Mouse (Mus musculus): ENCODE measurements around the gene Tst. TPM values are rescaled to one million over a fixed set of nuclear protein-coding genes. Genes with fewer than 3 reads are reported as not detected.

Tst gene
- polyA plus RNA-seq, 1 experiment from 2014 or later, result 51.9 TPM

- no peak for TF ChIP-seq CTCF (IDR thresholded peaks at IDR 0.05; ENCODE audit: low read depth)
- no peak for ATAC-seq (ENCODE audit: insufficient read depth)
- H3K4me2 ChIP-seq, result peak overlapping the region; percentile 93
- no peaks in the 10 kb centered on the region for H3K36me3 ChIP-seq (ENCODE audit: insufficient read depth)
- peak overlapping the region; percentile 59 for H3K9ac ChIP-seq
- 49% methylated on average over 11 of the region's 11 CpGs for WGBS
- peaks cover 16% of the 10 kb centered on the region for H3K27me3 ChIP-seq (ENCODE audit: insufficient read depth, low read length)
- no peaks in the 10 kb centered on the region for H3K9me3 ChIP-seq (ENCODE audit: low read depth, low read length)
- H3K27ac ChIP-seq (ENCODE audit: low read depth), result peak overlapping the region; percentile 98
- peak overlapping the region; percentile 48 for H3K4me3 ChIP-seq (ENCODE audit: low read depth, low read length)
- peaks cover 39% of the 10 kb centered on the region for H3K4me1 ChIP-seq (ENCODE audit: insufficient read depth)
- peak; percentile 4 for DNase-seq
Measured at GRCm38 (mm10) chr15:78405098-78405497, 609 bp downstream of the Tst start.

- Histone ChIP-seq H3K9ac (0 out of 2 replicates have a peak overlapping the region, but pooled peaks have one; percentile 30), H3K9me3 (ENCODE audit: low read depth, low read length) (no peaks in the 10 kb centered on the region), H3K27me3 (ENCODE audit: insufficient read depth, low read length) (peaks cover 4% of the 10 kb centered on the region), H3K4me1 (ENCODE audit: insufficient read depth) (peaks cover 33% of the 10 kb centered on the region), H3K36me3 (ENCODE audit: insufficient read depth) (0 out of 2 replicates have a peak, but pooled peaks cover 2% of the 10 kb centered on the region), H3K4me3 (ENCODE audit: low read depth, low read length) (no peak overlapping the region), H3K4me2 (peak overlapping the region; percentile 93), H3K27ac (ENCODE audit: low read depth) (peak overlapping the region; percentile 90)
- WGBS, result 29% methylated on average over 1 of the region's 1 CpGs
- ATAC-seq (ENCODE audit: insufficient read depth) (no peak), DNase-seq (peak; percentile 79)
- TF ChIP-seq CTCF (IDR thresholded peaks at IDR 0.05; ENCODE audit: low read depth), result no peak
Measured at GRCm38 (mm10) chr15:78403896-78404295, 1.8 kb downstream of the Tst start.

- no peak for TF ChIP-seq CTCF (IDR thresholded peaks at IDR 0.05; ENCODE audit: low read depth)
- H3K4me2 ChIP-seq, result peak overlapping the region; percentile 93
- DNase-seq, result peak; percentile 39
- no peaks in the 10 kb centered on the region for H3K9me3 ChIP-seq (ENCODE audit: low read depth, low read length)
- 32% methylated on average over 3 of the region's 3 CpGs for WGBS
- peaks cover 33% of the 10 kb centered on the region for H3K4me1 ChIP-seq (ENCODE audit: insufficient read depth)
- H3K9ac ChIP-seq, result peak overlapping the region; percentile 30; the same call in 1 of the 2 replicates
- H3K27me3 ChIP-seq (ENCODE audit: insufficient read depth, low read length), result no peaks in the 10 kb centered on the region
- H3K27ac ChIP-seq (ENCODE audit: low read depth), result peak overlapping the region; percentile 90
- H3K4me3 ChIP-seq (ENCODE audit: low read depth, low read length), result no peak overlapping the region
- no peak for ATAC-seq (ENCODE audit: insufficient read depth)
- H3K36me3 ChIP-seq (ENCODE audit: insufficient read depth), result 0 out of 2 replicates have a peak, but pooled peaks cover 3% of the 10 kb centered on the region
Measured at GRCm38 (mm10) chr15:78403301-78403741, 2.4 kb downstream of the Tst start.

GRCm38 (mm10) chr15:78402423-78402822 lies 3.3 kb downstream of the Tst start:
- Histone ChIP-seq H3K4me3 (ENCODE audit: low read depth, low read length) (no peak overlapping the region), H3K9me3 (ENCODE audit: low read depth, low read length) (no peaks in the 10 kb centered on the region), H3K4me2 (peak overlapping the region; percentile 93), H3K4me1 (ENCODE audit: insufficient read depth) (peaks cover 33% of the 10 kb centered on the region), H3K9ac (no peak overlapping the region; the same call in 1 of the 2 replicates), H3K27me3 (ENCODE audit: insufficient read depth, low read length) (no peaks in the 10 kb centered on the region), H3K27ac (ENCODE audit: low read depth) (peak overlapping the region; percentile 90), H3K36me3 (ENCODE audit: insufficient read depth) (0 out of 2 replicates have a peak, but pooled peaks cover 3% of the 10 kb centered on the region)
- WGBS, result 57% methylated on average over 7 of the region's 7 CpGs
- TF ChIP-seq CTCF (IDR thresholded peaks at IDR 0.05; ENCODE audit: low read depth), result no peak
- ATAC-seq (ENCODE audit: insufficient read depth), result no peak
- DNase-seq, result peak; percentile 71

GRCm38 (mm10) chr15:78401921-78402320 lies 3.8 kb downstream of the Tst start:
- no peaks in the 10 kb centered on the region for H3K27me3 ChIP-seq (ENCODE audit: insufficient read depth, low read length)
- peak overlapping the region; percentile 90 for H3K27ac ChIP-seq (ENCODE audit: low read depth)
- H3K9me3 ChIP-seq (ENCODE audit: low read depth, low read length), result no peaks in the 10 kb centered on the region
- H3K36me3 ChIP-seq (ENCODE audit: insufficient read depth), result 0 out of 2 replicates have a peak, but pooled peaks cover 3% of the 10 kb centered on the region
- no peak overlapping the region; the same call in 1 of the 2 replicates for H3K9ac ChIP-seq
- no peak for ATAC-seq (ENCODE audit: insufficient read depth)
- peak overlapping the region; percentile 93 for H3K4me2 ChIP-seq
- no peak overlapping the region for H3K4me3 ChIP-seq (ENCODE audit: low read depth, low read length)
- H3K4me1 ChIP-seq (ENCODE audit: insufficient read depth), result peaks cover 33% of the 10 kb centered on the region
- no peak for TF ChIP-seq CTCF (IDR thresholded peaks at IDR 0.05; ENCODE audit: low read depth)
- DNase-seq, result peak; percentile 80
- WGBS, result 39% methylated on average over 4 of the region's 4 CpGs

GRCm38 (mm10) chr15:78401345-78401744 lies 4.4 kb downstream of the Tst start:
- H3K4me2 ChIP-seq, result no peak overlapping the region; the same call in 1 of the 2 replicates
- peaks cover 33% of the 10 kb centered on the region for H3K4me1 ChIP-seq (ENCODE audit: insufficient read depth)
- no peak overlapping the region for H3K4me3 ChIP-seq (ENCODE audit: low read depth, low read length)
- no peaks in the 10 kb centered on the region for H3K27me3 ChIP-seq (ENCODE audit: insufficient read depth, low read length)
- no peak for TF ChIP-seq CTCF (IDR thresholded peaks at IDR 0.05; ENCODE audit: low read depth)
- DNase-seq (peak; percentile 35), ATAC-seq (ENCODE audit: insufficient read depth) (no peak)
- H3K36me3 ChIP-seq (ENCODE audit: insufficient read depth), result 0 out of 2 replicates have a peak, but pooled peaks cover 3% of the 10 kb centered on the region
- 70% methylated on average over 6 of the region's 6 CpGs for WGBS
- H3K9ac ChIP-seq, result no peak overlapping the region
- peak overlapping the region; percentile 90 for H3K27ac ChIP-seq (ENCODE audit: low read depth)
- H3K9me3 ChIP-seq (ENCODE audit: low read depth, low read length), result no peaks in the 10 kb centered on the region

- DNase-seq, result no peak
- no peak within 1 kb of the TSS for H3K9ac ChIP-seq
- WGBS, result 66% methylated on average over 8 of the region's 8 CpGs
- no peaks in the 10 kb centered on the region for H3K27me3 ChIP-seq (ENCODE audit: insufficient read depth, low read length)
- H3K4me1 ChIP-seq (ENCODE audit: insufficient read depth), result no peaks in the 10 kb centered on the region
- peak; percentile 11; the same call in 1 of the 2 replicates for TF ChIP-seq CTCF (IDR thresholded peaks at IDR 0.05; ENCODE audit: low read depth)
- no peak within 1 kb of the TSS for H3K4me3 ChIP-seq (ENCODE audit: low read depth, low read length)
- no peak within 1 kb of the TSS for H3K4me2 ChIP-seq
- ATAC-seq (ENCODE audit: insufficient read depth), result no peak
- H3K9me3 ChIP-seq (ENCODE audit: low read depth, low read length), result no peaks in the 10 kb centered on the region
- H3K36me3 ChIP-seq (ENCODE audit: insufficient read depth), result 0 out of 2 replicates have a peak, but pooled peaks cover 3% of the 10 kb centered on the region
- no peak within 1 kb of the TSS for H3K27ac ChIP-seq (ENCODE audit: low read depth)
Measured at GRCm38 (mm10) chr15:78395478-78395962, 10.2 kb downstream of the Tst start, which contains the start of gene Tex33. Tex33 (minus strand) TSS chr15:78395912.

All from lung, embryonic 14.5 days (tissue).